Mouse (Mus musculus): Measurements from ENCODE around the gene Gm10670.
"Not testable (repeated sequence)": the region's sequence is repeated elsewhere in the genome, so short reads cannot be mapped to it uniquely, and the experiment has no call there.

DNA sequence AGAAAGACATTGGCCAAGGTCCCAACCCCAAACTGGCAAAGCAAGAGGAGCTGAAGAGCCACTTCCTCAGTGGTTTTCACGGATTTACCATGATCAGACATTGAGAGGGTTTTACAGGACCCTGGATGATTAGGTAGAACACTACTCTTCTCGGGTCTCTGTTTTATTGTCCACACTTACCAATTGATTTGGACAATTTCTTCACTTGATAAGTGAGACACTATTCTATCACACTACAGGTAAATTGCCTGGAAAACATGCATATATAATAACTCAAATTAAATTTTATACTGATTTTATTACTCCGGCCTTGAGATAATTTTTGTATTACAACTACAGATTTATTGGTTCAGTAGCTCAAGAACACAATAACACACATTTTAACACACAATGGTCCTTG, 35.7 kb upstream of the Gm10670 start, which contains the start of gene Vmn1r103:
- not testable (repeated sequence) for TF ChIP-seq POLR2A (IDR thresholded peaks at IDR 0.05; ENCODE audit: insufficient read depth, low read depth, low read length); CTCF (IDR thresholded peaks at IDR 0.05)

All from heart, adult 2 months (tissue).